Mouse (Mus musculus) bone marrow macrophage, adult 2 months (primary cell): Measurements from ENCODE around the gene Rasa4. TPM values are rescaled to one million over a fixed set of nuclear protein-coding genes. Genes with fewer than 3 reads are reported as not detected.

Source experiments
- H3K27ac ChIP-seq: 2 replicates; pipeline ENCODE4 v1.5.1; 2012; ENCODE audit warnings: low read depth, low read length; ENCODE audit not compliant: insufficient read depth
- H3K4me1 ChIP-seq: 2 replicates; pipeline ENCODE4 v1.6.1; 2012; ENCODE audit warnings: low read length; ENCODE audit not compliant: control insufficient read depth, insufficient read depth
- H3K4me3 ChIP-seq: 2 replicates; pipeline ENCODE4 v1.5.1; 2012; ENCODE audit warnings: mild to moderate bottlenecking, low read length, moderate library complexity; ENCODE audit not compliant: insufficient read depth
- CTCF ChIP-seq: IDR thresholded peaks from 2 replicates; pipeline ENCODE4 v1.5.1; 2012; ENCODE audit warnings: low read depth, mild to moderate bottlenecking, low read length, moderate library complexity
- POLR2A ChIP-seq: IDR thresholded peaks from 2 replicates; pipeline ENCODE4 v1.6.1; 2012; ENCODE audit warnings: mild to moderate bottlenecking, low read depth, low read length, borderline replicate concordance
- polyA plus RNA-seq: library from polyadenylated mRNA; stranded (reverse); fragments of >200 nt; gene quantifications from 2 replicates; pipeline ENCODE4 v1.2.4, GENCODE M21; 2012; ENCODE audit not compliant: missing spikeins, insufficient read depth, insufficient read length

Rasa4 gene
- polyA plus RNA-seq, 1 experiment: 273 TPM

DNA sequence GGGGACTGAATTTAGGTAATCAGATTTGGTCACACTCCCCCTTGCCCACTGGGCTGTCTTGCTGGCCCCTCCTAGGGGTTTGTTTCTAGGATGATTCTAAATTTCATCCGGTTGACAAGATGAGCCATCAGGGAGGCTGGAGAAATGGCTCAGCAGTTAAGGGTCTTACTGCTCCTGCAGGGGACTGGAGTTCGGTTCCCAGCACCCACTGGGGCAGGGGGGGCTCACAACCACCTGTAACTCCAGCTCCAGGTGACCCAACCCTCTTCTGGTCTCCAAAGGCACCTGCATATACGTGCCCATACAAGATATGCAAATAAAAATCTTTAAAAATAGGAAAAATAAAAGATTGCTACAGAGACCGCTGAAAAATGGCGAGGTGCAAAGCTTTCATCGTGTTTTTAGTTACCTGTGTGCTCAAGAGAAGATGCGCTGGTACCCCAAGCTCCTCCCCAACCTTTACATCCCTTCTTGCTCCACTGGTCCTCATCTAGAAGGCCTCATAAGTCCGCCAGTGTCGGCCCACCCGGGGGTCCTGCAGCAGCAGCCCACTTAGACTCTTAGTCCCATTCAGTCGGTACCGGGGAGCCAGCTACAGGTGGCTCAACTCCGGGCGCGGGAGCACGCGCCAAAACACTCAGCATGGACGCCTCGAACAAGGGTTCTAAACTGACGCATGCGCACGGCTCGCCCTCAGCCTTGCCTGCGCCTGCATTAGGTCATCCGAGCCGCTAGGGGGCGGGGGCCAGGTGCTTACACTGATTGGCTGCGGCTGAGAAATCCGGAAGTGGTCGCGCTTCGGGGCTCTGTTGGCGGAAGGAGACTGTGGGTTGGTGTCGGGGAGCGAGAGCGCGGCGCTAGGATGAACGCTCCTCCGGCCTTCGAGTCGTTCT, 32.4 kb downstream of the Rasa4 start, which contains the start of gene Polr2j:
Gene Polr2j (plus strand): TSS at position 741 of the 893 bp plus-strand sequence.
- TF ChIP-seq CTCF (peak; percentile 60; the same call in 1 of the 2 replicates), POLR2A (peak; percentile 7; the same call in 1 of the 2 replicates)
- Histone ChIP-seq H3K27ac (peak within 1 kb of the TSS; percentile 30; the same call in 1 of the 2 replicates), H3K4me1 (peaks cover 9% of the 10 kb centered on the region; the same call in 1 of the 2 replicates), H3K4me3 (peak within 1 kb of the TSS; percentile 91)

GRCm38 (mm10) chr5:136116784-136117112, 33.0 kb downstream of the Rasa4 start:
- TF ChIP-seq POLR2A (no peak), CTCF (no peak)
- H3K27ac ChIP-seq: peak overlapping the region; percentile 30; the same call in 1 of the 2 replicates

DNA sequence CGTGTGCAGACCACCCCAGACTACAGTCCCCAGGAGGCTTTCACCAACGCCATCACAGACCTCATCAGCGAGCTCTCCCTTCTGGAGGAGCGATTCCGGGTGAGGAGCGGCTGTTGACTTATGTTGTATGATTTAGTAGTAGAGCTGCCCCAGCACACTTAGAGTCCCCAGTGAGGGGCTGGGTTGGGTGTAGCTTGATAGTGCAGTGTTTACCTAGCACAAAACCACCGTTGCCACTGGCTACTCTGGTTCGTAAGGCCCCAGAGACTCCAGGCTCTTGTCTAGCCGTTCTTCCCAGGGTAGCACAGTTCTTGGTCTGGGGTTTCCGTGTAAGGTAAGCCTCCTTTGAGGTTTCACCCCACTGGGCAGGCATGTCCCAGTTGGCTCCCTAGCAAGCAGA, 38.4 kb downstream of the Rasa4 start:
- 0 out of 2 replicates have a peak, but pooled peaks cover 6% of the 10 kb centered on the region for H3K4me1 ChIP-seq
- H3K4me3 ChIP-seq: no peak overlapping the region
- no peak overlapping the region for H3K27ac ChIP-seq
- TF ChIP-seq POLR2A (0 out of 2 replicates have a peak, but pooled peaks have one; percentile 10), CTCF (no peak)

More at GRCm38 (mm10) chr5:136116784-136117112, 33.0 kb downstream of the Rasa4 start:
- Histone ChIP-seq H3K4me3 (peak overlapping the region; percentile 91), H3K4me1 (peaks cover 9% of the 10 kb centered on the region; the same call in 1 of the 2 replicates)

GRCm38 (mm10) chr5:136135571-136136291, 52.0 kb downstream of the Rasa4 start, which contains the start of the genes Lrwd1 and Alkbh4:
Gene Lrwd1, minus strand, starts transcription at chr5:136136074.
Gene Alkbh4, plus strand, starts transcription at chr5:136136146.
- H3K27ac ChIP-seq: peak within 1 kb of the TSS; percentile 66
- peaks cover 29% of the 10 kb centered on the region for H3K4me1 ChIP-seq
- H3K4me3 ChIP-seq: peak within 1 kb of the TSS; percentile 79
- TF ChIP-seq CTCF (no peak), POLR2A (no peak)

DNA sequence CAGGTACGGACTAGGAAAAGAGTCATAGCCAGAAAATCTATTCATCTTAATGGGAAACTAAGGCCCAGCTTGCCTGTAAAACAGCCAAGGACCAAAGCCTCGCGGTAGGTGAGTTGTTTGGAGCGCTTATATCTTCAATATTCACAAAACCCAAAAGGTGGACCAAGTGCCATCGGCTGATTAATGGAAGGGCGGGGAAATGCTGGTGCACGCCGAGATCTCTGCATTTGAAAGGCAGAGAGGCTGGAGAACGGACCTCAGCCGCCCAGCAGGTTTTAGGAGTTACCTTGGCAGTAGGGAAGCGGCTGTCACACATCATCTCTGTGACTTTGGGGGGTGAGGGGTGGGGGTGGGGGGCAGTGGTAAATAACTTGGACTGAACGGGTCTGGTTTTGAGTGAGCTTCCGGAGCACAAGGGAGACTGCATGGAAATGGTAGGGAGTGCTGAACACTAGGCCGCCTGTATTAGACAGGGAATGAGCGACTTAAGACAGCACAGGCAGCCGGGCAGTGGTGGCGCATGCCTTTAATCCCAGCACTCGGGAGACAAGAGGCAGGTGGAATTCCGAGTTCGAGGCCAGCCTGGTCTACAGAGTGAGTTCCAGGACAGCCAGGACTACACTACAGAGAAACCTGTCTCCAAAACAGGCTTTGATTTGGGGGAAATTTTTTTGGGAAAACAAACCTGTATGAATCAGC, 52.7 kb downstream of the Rasa4 start:
- Histone ChIP-seq H3K4me1 (peaks cover 34% of the 10 kb centered on the region), H3K4me3 (peak overlapping the region; percentile 78), H3K27ac (peak overlapping the region; percentile 44)
- TF ChIP-seq CTCF (no peak), POLR2A (no peak)

- no peak overlapping the region for H3K4me3 ChIP-seq
- no peak overlapping the region for H3K27ac ChIP-seq
- TF ChIP-seq CTCF (peak; percentile 62), POLR2A (no peak)
- H3K4me1 ChIP-seq: peaks cover 34% of the 10 kb centered on the region
Observed at GRCm38 (mm10) chr5:136137658-136138274, 54.0 kb downstream of the Rasa4 start.

- peak overlapping the region; percentile 57 for H3K27ac ChIP-seq
Observed at GRCm38 (mm10) chr5:136139393-136139792, 55.7 kb downstream of the Rasa4 start.

DNA sequence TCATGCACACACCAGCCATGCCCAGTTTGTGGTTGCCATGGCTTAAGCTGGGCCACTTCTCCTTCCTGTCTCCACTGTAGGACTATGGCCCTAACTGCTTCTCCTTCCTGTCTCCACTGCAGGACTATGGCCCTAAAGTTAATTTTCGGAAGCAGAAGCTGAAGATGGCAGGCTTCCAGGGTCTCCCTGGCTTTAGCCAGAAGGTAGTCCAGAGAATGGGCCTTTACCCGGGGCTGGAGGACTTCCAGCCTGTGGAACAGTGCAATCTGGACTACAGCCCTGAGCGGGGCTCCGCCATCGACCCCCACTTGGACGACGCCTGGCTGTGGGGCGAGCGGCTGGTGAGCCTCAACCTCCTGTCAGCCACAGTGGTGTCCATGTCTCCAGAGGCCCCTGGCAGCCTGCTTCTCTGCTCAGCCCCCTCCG, 56.4 kb downstream of the Rasa4 start:
- Histone ChIP-seq H3K27ac (peak overlapping the region; percentile 62), H3K4me1 (peaks cover 28% of the 10 kb centered on the region), H3K4me3 (no peak overlapping the region)
- no peak for TF ChIP-seq POLR2A
- no peak for TF ChIP-seq CTCF

More at GRCm38 (mm10) chr5:136139393-136139792, 55.7 kb downstream of the Rasa4 start:
- H3K4me3 ChIP-seq: no peak overlapping the region
- peaks cover 34% of the 10 kb centered on the region for H3K4me1 ChIP-seq
- TF ChIP-seq POLR2A (no peak), CTCF (no peak)
